35 mouse cellular contexts compared by ENCODE assay signal in genomic region chr9:40907413-40907812, GRCm38 (mm10). TPM values are rescaled to one million over a fixed set of nuclear protein-coding genes. Genes with fewer than 3 reads are reported as not detected.
DNase-seq lines count a peak whose midpoint lies in the region; ATAC-seq and TF ChIP-seq lines count a peak whose summit lies in the region.
"Had no signal": no experiment of that assay in that cellular context is flagged by ENCODE, and none has a peak within 500 bp of the region (broad histone marks: within the 10 kb centered on the region; RNA-seq: fewer than 3 reads in every experiment).

No protein-coding gene starts in this region.

- DNase-seq in heart, adult 11 months: peak; percentile 64
- no peak for DNase-seq in heart, postnatal 4 days
- peak; percentile 6 to 22 for DNase-seq in kidney, postnatal 4 days
- no peak for DNase-seq in kidney, adult 2 months
- peak; percentile 61 for DNase-seq in brain, embryonic 14.5 days (ENCODE audit: low read depth)
- peak; percentile 26 for DNase-seq in midbrain, embryonic 14.5 days
- DNase-seq in frontal cortex, postnatal 10 days (ENCODE audit: low spot score in 2 of 2): no peak
- DNase-seq: adrenal gland, postnatal 14 days; cerebellum, adult 11-12 months; cerebellum, postnatal 10 days; forebrain, postnatal 0 days; gastrocnemius, postnatal 10 days; heart, postnatal 14 days; kidney, adult 8-10 months; kidney, postnatal 14 days; liver, postnatal 0 days; lung, postnatal 36 days; right cerebral cortex, postnatal 25 days; spleen, adult 18-20 months; thymus, postnatal 25 days had no signal

- H3K4me3 ChIP-seq in kidney, adult 2 months (ENCODE audit: insufficient read depth, low read depth, low read length): no peak overlapping the region
- no peak overlapping the region for H3K4me3 ChIP-seq in midbrain, embryonic 14.5 days (replicated peaks; ENCODE audit: low read depth, low read length)
- H3K4me3 ChIP-seq: layer of hippocampus, adult 2 months; left cerebral cortex, adult 2 months; liver, embryonic 12.5 days had no signal

- no peak for TF ChIP-seq CTCF in kidney, adult 2 months (conservative IDR thresholded peaks at IDR 0.05; ENCODE audit: insufficient read depth, insufficient read length, low read depth, low read length)
- TF ChIP-seq CTCF in brain, embryonic 14.5 days (IDR thresholded peaks at IDR 0.05; ENCODE audit: borderline replicate concordance, extremely low read depth, insufficient read depth, insufficient read length): no peak

- no peaks in the 10 kb centered on the region for H3K4me1 ChIP-seq in kidney, adult 2 months (ENCODE audit: control insufficient read depth, insufficient read depth, low read length)
- H3K4me1 ChIP-seq in midbrain, embryonic 14.5 days (ENCODE audit: control insufficient read depth, insufficient read depth, low read length): peaks cover 4% of the 10 kb centered on the region; the same call in 1 of the 2 replicates
- H3K4me1 ChIP-seq: liver, embryonic 12.5 days had no signal

- H3K27ac ChIP-seq in kidney, adult 2 months (ENCODE audit: insufficient read depth, low read depth, low read length): no peak overlapping the region
- no peak overlapping the region for H3K27ac ChIP-seq in midbrain, embryonic 14.5 days (replicated peaks; ENCODE audit: low read depth, low read length)
- H3K27ac ChIP-seq: layer of hippocampus, adult 2 months; left cerebral cortex, adult 2 months; liver, embryonic 12.5 days had no signal

- no peak for ATAC-seq in midbrain, embryonic 14.5 days (ENCODE audit: low FRiP score, low TSS enrichment)
- ATAC-seq: CD4-positive, CD25-positive, alpha-beta regulatory T cell, adult 4 months; forebrain, postnatal 0 days; liver, embryonic 12.5 days; liver, postnatal 0 days had no signal

- H3K9me3 ChIP-seq in midbrain, embryonic 14.5 days (ENCODE audit: control insufficient read depth, low read length): no peaks in the 10 kb centered on the region
- H3K9me3 ChIP-seq: liver, embryonic 12.5 days had no signal

- WGBS in kidney, adult 2 months: 14% methylated on average over 8 of the region's 8 CpGs
- WGBS in midbrain, embryonic 14.5 days: 6% methylated on average over 8 of the region's 8 CpGs

- no peak for TF ChIP-seq POLR2A in kidney, adult 2 months (IDR thresholded peaks at IDR 0.05; ENCODE audit: low read depth, low read length)
- no peak for TF ChIP-seq POLR2A in brain, embryonic 14.5 days (IDR thresholded peaks at IDR 0.05; ENCODE audit: borderline replicate concordance, extremely low read depth, insufficient read depth, insufficient read length, poor library complexity, severe bottlenecking)

- no peak overlapping the region for H3K9ac ChIP-seq in midbrain, embryonic 14.5 days (replicated peaks; ENCODE audit: low read length)
- H3K9ac ChIP-seq: forebrain, postnatal 0 days; liver, embryonic 12.5 days; liver, postnatal 0 days had no signal

- no peak overlapping the region for H3K4me2 ChIP-seq in midbrain, embryonic 14.5 days (ENCODE audit: low read length)
- H3K4me2 ChIP-seq: liver, embryonic 12.5 days had no signal

- no peaks in the 10 kb centered on the region for H3K27me3 ChIP-seq in kidney, adult 2 months (replicated peaks; ENCODE audit: control insufficient read depth, insufficient read depth, low read length)
- peaks cover 9% of the 10 kb centered on the region; the same call in 1 of the 2 replicates for H3K27me3 ChIP-seq in midbrain, embryonic 14.5 days (ENCODE audit: control insufficient read depth, insufficient read depth, low read length)

- no peaks in the 10 kb centered on the region for H3K36me3 ChIP-seq in kidney, adult 2 months (ENCODE audit: control insufficient read depth, insufficient read depth, low read length)
- no peaks in the 10 kb centered on the region for H3K36me3 ChIP-seq in midbrain, embryonic 14.5 days (ENCODE audit: control insufficient read depth, insufficient read depth, low read length)
- H3K36me3 ChIP-seq: liver, embryonic 12.5 days had no signal

RNA-seq across cellular contexts. Expression of gene Bsx, which starts 33.5 kb away (rescaled TPM):
- total RNA-seq in heart, postnatal 4 days (2021): not detected
- not detected in 2 replicates for polyA plus RNA-seq in kidney, adult 2 months (2012; rRNA removed)
- 1.5 and 2.5 TPM in 2 replicates for polyA plus RNA-seq in brain, embryonic 14.5 days (2012; rRNA removed)
- 0.09 TPM in 1 of 2 replicates, not detected in the other for polyA plus RNA-seq in midbrain, embryonic 14.5 days (2014; fragmentation: Nextera tagmentation; extraction: Ambion mirVana)
- total RNA-seq: adrenal gland, postnatal 14 days; common myeloid progenitor, adult 5-6 weeks; gastrocnemius, postnatal 10 days; heart, postnatal 14 days; layer of hippocampus, adult 2 months; layer of hippocampus, postnatal 14 days; left cerebral cortex, adult 2 months; megakaryocyte, adult 5-6 weeks; monocyte, adult 5-6 weeks had no signal
- polyA plus RNA-seq: CD4-positive, CD25-positive, alpha-beta regulatory T cell, adult 4 months; gonadal fat pad, adult 2 months; heart, embryonic 14.5 days; hindbrain, embryonic 11.5 days; intestine, embryonic 14.5 days; liver, embryonic 12.5 days; liver, postnatal 0 days; lung, embryonic 16.5 days; neural tube, embryonic 14.5 days; stomach, embryonic 16.5 days had no signal

RNA-seq across cellular contexts. Expression of gene Jhy, which starts 56.5 kb away (rescaled TPM):
- total RNA-seq in heart, postnatal 4 days (2021): not detected
- 0.03 TPM in 1 of 2 replicates, not detected in the other for polyA plus RNA-seq in kidney, adult 2 months (2012; rRNA removed)
- 0.39 and 1.1 TPM in 2 replicates for polyA plus RNA-seq in brain, embryonic 14.5 days (2012; rRNA removed)
- 1.1 and 1.2 TPM in 2 replicates for polyA plus RNA-seq in midbrain, embryonic 14.5 days (2014; fragmentation: Nextera tagmentation; extraction: Ambion mirVana)
- total RNA-seq: adrenal gland, postnatal 14 days; common myeloid progenitor, adult 5-6 weeks; gastrocnemius, postnatal 10 days; heart, postnatal 14 days; megakaryocyte, adult 5-6 weeks; monocyte, adult 5-6 weeks had no signal
- polyA plus RNA-seq: CD4-positive, CD25-positive, alpha-beta regulatory T cell, adult 4 months; heart, embryonic 14.5 days; liver, postnatal 0 days; stomach, embryonic 16.5 days had no signal

Comparison
In these comparisons a context has a peak if more than half of its experiments do, and no peak if none do; other contexts are left out.
1. DNase-seq: peak in heart, adult 11 months (single experiment), kidney, postnatal 4 days (2 of 2), brain, embryonic 14.5 days (single experiment) and midbrain, embryonic 14.5 days (single experiment); none in heart, postnatal 4 days (single experiment), kidney, adult 2 months (single experiment) and frontal cortex, postnatal 10 days (0 of 2).